Mouse (Mus musculus) frontal cortex, postnatal 10 days (tissue): ENCODE results near the gene Pde10a.

Source experiments
- DNase-seq, 2 experiments: peaks; one replicate each; pipeline ENCODE4 v3.0.0; 2022; ENCODE audit warnings: low spot score in 2 of 2, mixed read lengths in 1 of 2

Pde10a gene

DNA sequence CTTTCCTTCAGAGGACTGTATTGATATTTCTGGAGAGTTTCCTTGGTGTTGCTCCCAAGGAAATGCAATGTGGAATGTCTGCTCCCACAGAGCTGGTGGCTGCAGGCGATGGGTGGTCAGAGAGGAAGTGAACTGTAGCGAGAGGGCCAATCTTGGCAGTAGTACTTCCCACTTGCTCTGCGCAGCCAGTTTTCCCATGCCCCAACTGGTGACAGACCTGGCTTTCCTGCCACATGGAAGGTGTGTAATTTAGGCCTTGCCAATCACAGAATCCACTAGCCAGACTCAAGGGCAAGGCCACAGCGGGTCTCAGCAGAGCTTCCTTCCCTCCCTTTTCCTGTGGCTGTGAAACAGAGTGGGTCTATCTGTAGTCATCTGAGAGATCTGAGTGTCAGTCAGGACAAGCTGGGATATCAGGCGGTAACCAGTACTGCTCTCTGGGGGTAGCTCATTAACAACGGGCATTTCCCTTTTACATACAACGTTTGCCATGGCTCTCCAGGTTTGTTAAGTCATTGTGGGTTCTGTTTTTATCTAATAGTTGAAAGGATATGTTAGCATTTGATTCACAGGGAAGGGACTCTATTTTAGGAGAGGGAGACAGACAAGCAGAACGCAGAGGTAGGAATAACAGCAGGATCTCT lies 316.8 kb downstream of the Pde10a start:
- DNase-seq = no peak

DNA sequence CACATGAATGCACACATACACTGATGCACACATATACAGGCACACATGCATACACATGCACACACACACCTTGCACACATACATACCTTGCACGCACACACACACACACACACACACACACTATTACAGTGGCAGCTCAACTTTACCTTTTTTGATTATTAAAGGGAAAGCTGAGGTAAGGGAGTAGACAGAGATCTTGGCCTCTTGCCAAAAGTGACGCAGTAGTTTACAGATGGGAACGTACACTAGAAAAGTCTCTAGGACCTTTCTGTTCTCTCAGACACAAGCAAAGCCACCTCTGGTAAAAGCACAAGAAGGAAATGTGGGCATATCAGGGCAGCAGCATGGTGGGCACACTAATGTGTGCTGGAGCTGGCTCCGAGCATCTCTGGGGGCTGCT lies 317.5 kb downstream of the Pde10a start:
- no peak for DNase-seq

DNA sequence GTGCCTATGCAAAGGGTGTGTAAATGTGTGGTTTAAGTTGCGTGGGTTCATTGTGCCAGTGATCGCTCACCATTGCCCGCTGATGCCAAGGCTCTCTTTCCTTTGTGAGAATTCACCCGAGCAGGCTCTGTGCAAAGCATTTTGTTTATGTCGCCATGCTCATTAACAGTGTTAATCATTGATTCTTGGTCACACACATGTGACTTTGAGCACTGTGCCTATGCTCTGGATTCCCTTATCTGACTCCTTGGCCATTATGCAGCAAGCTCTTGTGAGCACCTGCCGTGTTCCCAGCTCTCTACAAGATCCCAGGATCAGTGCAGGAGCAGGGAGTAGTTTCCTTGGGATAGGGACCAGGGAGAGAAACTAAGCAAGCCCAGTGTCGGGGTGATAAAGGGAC lies 318.8 kb downstream of the Pde10a start:
- DNase-seq = no peak

DNA sequence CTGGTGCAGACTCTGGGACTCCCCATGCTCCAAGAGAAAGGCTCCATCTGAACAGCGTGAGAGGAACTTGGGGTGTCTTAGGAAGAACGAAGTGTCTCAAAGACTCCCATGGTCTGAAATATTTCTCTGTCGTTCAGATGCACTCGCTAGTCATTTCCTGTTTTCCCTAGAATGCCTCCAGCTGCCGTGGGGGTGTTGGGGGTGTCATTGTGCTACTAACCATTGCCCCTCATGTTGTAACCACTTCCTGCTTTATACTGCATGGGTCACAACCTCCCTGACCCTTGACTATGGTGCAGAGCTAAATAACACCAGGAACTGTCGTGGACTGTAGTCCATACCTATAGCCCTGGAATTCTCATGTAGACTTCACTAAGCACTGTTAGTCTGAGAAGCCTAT lies 321.3 kb downstream of the Pde10a start:
- DNase-seq = no peak

DNA sequence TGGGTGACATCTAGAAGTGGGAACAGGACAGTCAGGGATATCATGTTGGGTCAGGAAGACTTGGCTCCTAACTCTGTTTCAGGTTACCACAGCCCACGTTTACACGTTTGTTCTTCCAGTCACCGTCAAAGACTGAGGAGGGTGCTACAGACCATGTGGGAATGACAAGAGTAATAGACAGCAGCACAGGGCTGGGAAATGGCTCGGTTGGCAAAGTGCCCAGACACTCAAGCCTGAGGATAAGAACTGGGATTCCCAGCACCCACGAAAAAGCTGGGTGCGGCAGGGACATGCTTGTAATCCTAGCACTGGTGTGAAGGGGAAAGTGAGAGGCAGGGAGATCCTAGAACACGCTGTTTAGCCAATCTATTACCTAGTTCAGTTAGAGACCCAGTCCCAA lies 322.4 kb downstream of the Pde10a start:
- DNase-seq = peak; percentile 49 to 50

- DNase-seq = no peak
Observed at GRCm38 (mm10) chr17:8851846-8852245, 326.7 kb downstream of the Pde10a start.

DNA sequence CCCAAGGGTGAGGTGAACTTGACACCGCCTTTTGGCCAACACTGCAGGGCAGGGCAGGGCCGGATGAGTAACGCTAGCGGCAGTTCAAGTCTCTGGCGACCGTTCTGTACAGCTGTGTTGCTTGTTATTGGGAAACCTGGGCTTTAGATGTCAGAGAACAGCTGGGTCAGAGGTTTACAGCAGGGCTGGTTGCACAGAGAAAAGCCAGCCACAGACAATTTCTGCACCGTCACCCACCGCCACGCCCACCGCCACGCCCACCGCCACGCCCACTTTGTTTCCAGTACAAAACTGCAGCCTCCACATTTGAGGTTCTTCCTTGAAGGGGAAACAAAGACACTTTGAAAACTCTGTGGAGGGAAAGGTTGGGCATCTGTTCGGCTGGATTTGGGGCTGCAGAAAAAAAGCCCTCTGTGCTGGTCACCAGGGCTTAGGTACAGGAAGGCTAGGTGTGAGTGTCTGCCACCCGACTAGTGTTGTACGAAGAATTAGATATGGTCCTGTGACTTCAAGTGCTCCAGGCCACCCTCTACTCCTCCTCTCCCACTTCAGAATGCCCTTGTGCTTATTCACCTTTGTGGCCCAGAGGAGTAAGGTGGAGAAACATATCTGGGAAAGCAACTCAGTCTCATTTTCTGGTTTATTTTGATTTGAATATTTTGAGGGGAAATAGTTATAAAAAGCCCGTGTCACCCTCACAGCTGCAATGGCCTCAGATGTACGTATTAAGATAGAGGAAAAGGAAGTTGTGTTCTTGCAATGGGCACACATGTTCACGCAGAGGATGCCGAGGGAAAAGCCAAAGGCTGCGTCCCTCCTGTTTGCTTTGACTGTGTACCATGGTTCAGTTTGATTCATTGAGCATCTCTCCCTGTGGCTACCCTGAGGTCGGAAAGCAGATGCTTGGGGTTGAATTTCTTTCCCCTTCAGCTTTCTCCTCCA lies 331.5 kb downstream of the Pde10a start:
- no peak for DNase-seq

DNA sequence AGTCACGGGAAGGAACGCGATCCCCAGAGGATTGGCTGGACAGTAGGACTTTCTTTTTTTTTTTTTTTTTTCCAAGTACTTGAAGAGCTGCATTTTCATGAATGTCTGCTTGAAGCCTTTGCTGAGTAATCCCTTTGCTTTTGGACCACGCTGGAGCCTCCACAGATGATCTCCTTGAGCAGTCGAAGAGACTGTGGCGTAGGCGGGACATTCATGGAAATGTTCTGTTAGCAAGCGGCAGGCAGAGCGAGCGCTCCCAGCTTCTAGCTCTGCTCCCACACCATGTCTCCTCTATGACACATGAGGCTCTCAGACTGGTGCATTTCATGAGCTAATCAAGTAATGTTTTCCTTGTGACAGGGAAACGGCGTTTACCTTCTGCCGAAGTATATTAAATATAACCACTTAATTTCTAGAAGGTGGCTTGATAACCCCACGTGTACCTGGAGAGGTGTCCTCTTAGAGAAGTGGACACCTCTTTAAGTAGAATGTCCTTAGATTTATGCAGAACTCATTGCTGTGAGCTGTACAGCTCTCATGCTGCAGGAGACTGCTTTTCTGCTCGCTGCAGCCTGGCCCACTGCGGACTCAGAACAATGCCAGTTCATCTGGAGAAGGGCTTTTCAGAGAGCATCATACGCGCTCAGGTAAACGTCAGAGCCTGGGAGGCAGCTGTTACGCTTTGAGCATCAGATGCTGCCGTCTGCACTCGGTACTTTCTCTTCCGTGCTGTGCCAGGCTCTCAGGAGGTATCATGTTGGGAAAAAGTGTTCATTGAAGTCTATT lies 333.7 kb downstream of the Pde10a start:
- peak; percentile 66 to 74 for DNase-seq

GRCm38 (mm10) chr17:8859489-8859888 lies 334.3 kb downstream of the Pde10a start:
- DNase-seq = no peak

DNA sequence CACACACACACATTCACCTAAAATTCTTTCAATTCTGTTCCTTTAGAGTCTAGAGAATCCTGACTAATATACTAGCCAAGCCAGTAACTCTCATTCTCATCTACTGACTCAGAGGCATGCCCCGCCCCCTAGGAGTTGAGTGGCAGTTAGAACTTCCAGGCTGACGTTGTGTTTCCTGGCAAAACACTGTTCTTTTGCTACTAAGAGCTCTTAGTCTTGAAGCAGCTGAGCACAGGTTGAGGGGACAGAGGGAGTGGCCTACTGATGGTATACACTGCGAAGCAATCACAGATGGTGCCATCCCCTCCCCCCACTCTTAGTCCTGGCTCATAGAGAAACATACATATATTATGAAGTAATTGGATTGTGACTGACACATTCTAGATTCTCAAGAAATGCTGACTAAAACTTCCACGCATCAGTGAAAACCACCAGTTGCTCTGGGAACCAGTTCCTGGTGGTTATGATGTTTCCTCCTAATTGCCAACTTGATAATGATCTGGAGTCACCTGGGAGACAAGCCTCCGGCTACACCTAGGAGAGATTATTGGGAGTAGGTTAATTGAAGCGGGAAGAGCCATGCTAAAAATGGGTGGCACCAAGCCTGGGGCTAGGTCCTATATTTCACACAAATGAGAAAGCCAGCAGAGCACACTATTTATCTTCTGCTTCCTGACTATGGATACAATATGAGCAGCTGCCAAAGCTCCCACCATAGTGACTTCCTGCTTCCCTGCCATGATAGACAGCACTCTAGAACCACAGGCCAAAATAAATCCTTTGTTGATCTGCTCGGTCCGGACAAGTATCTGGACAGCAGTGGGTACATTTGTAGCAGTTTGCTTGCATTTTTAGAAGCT lies 339.7 kb downstream of the Pde10a start:
- DNase-seq = no peak

- DNase-seq = no peak
Observed at GRCm38 (mm10) chr17:8867331-8868237, 342.4 kb downstream of the Pde10a start.

DNA sequence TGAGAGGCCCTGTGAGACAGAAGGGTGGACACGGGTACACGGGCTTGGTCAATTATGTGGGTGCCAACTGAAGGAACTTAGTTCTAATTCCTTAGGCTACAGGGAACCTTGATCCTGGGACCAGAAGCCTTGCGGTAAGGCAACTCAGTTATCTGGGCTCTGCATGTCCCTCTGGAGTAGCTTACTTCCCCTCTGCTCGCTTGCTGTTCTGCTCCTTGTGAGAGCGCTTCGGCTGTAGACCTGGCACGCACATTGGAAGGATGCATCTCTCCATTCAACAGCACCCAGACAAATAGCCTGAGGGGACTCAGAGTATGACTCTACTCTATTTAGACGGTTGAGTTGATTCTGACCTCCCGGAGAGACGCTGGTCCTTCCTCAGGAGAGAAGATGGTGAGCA lies 344.1 kb downstream of the Pde10a start:
- DNase-seq = no peak

DNA sequence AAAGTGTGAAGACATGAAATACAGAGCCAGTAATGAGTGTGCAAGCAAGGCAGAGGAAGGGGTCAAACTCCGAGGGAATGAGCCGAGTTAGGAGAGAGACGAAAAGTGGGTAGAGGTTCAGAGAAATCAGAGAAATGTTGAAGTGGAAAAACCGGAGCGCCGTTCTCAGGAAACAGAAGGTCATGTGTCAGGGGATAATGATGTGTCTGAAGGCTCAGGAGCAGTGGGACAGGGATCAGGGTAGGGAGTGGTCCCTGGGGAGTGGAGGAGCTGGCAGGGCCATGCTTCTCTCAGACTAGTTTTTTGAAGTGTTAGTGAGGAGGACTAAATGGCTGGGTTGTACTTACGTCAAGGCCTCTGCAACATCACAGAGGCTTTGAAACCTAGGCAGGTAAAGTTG lies 345.7 kb downstream of the Pde10a start:
- DNase-seq = no peak

GRCm38 (mm10) chr17:8871396-8871795 lies 346.2 kb downstream of the Pde10a start:
- no peak for DNase-seq

GRCm38 (mm10) chr17:8871997-8872593 lies 346.9 kb downstream of the Pde10a start:
- DNase-seq = no peak

DNA sequence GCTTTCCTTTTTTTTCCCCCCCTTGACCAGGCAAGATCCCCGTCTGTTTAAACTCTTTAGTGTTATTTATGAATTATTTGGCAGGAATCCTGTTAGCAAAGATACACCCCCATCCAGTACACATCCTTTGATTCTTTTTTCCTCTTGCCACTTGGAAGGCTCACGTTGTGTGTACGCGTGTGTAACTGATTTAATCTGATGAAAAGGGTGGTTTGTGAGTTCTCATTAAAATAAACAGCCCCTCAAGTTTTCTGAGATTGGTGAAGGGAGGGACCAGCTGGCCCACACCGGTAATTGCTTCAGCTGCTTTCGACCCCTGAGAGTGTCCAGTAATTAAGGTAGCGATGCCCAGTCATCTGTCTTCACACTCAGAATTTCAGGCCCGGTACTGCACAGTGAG lies 347.4 kb downstream of the Pde10a start:
- no peak for DNase-seq

DNA sequence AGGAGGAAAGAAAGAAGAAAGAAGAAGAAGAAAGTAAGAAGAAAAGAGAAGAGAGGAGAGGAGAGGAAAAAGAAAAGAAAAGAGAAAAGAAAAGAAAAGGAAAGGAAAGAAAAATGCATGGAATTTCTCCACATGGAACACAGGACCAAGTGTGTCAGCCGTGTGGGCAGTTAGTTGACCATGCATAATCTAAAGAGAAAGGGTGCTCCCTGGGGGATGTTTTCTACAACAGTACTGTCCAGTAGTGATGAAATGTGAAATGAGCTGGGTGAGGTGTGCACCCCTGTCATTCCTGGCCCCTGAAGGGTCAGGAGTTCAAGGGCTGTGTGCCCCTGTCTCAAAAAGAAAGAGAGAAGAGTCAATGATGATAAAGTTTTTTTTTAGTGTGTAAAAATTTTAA lies 352.9 kb downstream of the Pde10a start:
- DNase-seq = no peak

DNA sequence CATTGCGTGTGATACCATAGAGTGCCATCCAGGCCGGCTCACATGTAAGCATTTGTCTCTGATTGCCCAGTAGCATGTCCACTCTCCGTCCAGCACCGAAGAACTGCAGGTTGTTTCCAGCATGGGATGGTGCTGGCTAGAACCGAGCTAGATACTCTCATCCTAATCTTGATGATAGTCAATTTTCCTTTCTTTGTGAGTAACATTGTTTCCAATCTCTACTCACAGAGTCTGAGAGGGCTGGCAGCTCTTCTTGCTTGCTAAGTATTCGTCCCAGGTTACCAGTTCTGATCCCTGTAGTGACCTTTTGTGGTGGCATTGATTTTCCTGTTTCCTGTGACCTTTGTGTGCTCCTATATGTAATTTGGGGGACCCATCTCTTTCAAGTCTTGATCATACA lies 356.5 kb downstream of the Pde10a start:
- DNase-seq = no peak

GRCm38 (mm10) chr17:8884691-8885090 lies 359.5 kb downstream of the Pde10a start:
- DNase-seq = no peak

- DNase-seq = no peak
Observed at GRCm38 (mm10) chr17:8885830-8886229, 360.7 kb downstream of the Pde10a start.
